Mouse (Mus musculus): ENCODE data around the gene Gast.

- TF ChIP-seq CTCF (IDR thresholded peaks at IDR 0.05; ENCODE audit: insufficient read depth, low read length) (no peak), POLR2A (IDR thresholded peaks at IDR 0.05; ENCODE audit: borderline replicate concordance, extremely low read depth, low read depth, low read length) (no peak)
Observed at GRCm38 (mm10) chr11:100322591-100323258, 11.5 kb upstream of the Gast start.

Data from lung, adult 2 months (tissue).